Mouse (Mus musculus) heart, postnatal 0 days (tissue): Measurements from ENCODE around the gene Olfr190. TPM values are rescaled to one million over a fixed set of nuclear protein-coding genes. Genes with fewer than 3 reads are reported as not detected.

Source experiments
- ATAC-seq: fragments of 200-750 bp; cut with Nextera tagmentation; 2 replicates; pipeline ENCODE4 v1.8.0; 2017; ENCODE audit warnings: low read depth, moderate number of reproducible peaks, moderate library complexity; ENCODE audit not compliant: insufficient read depth
- DNase-seq: peaks from one replicate; pipeline ENCODE4 v3.0.0-alpha.2; 2016; ENCODE audit warnings: low spot score
- H3K27ac ChIP-seq: fragments of 300-500 bp; sonication (generic); 2 replicates; pipeline ENCODE4 v1.5.1; 2014; ENCODE audit warnings: low read depth, mild to moderate bottlenecking
- H3K27me3 ChIP-seq: fragments of 300-500 bp; sonication (generic); 2 replicates; pipeline ENCODE4 v1.6.1; 2014; ENCODE audit warnings: low read length, mixed read lengths; ENCODE audit not compliant: control insufficient read depth, insufficient read depth
- H3K36me3 ChIP-seq: fragments of 300-500 bp; sonication (generic); replicated peaks from 2 replicates; pipeline ENCODE4 v1.6.1; 2014; ENCODE audit warnings: low read length, mixed read lengths; ENCODE audit not compliant: control insufficient read depth, insufficient read depth
- H3K4me1 ChIP-seq: fragments of 300-500 bp; sonication (generic); 2 replicates; pipeline ENCODE4 v1.6.1; 2014; ENCODE audit warnings: antibody characterized with exemption; ENCODE audit not compliant: control insufficient read depth, insufficient read depth
- H3K4me2 ChIP-seq: fragments of 300-500 bp; sonication (generic); 2 replicates; pipeline ENCODE4 v1.6.1; 2014; ENCODE audit warnings: low read depth, mild to moderate bottlenecking, low read length, moderate library complexity
- H3K4me3 ChIP-seq: fragments of 300-500 bp; sonication (generic); 2 replicates; pipeline ENCODE4 v1.5.1; 2014; ENCODE audit warnings: low read depth, low read length
- H3K9ac ChIP-seq: fragments of 300-500 bp; sonication (generic); replicated peaks from 2 replicates; pipeline ENCODE4 v1.6.1; 2014; ENCODE audit warnings: low read depth, low read length, mixed read lengths
- H3K9me3 ChIP-seq: fragments of 300-500 bp; sonication (generic); replicated peaks from 2 replicates; pipeline ENCODE4 v1.6.1; 2016; ENCODE audit warnings: low read length; ENCODE audit not compliant: control insufficient read depth
- CTCF ChIP-seq: IDR thresholded peaks from 2 replicates; pipeline ENCODE4 v1.5.1; 2016; ENCODE audit warnings: antibody characterized with exemption, control low read depth, low read depth
- EP300 ChIP-seq: IDR thresholded peaks from 2 replicates; pipeline ENCODE4 v1.6.1; 2016; ENCODE audit warnings: antibody characterized with exemption, low read depth
- WGBS: fragments of 180-500 bp; shearing (Covaris S2); extraction: QIAGEN DNeasy Blood & Tissue Kit; methylation state at CpG from one replicate; pipeline ENCODE4 v1.1.7; 2014; 5-methylcytosine and 5-hydroxymethylcytosine counted together
- polyA plus RNA-seq: library from polyadenylated mRNA; unstranded; fragments of >200 nt; fragmentation: Nextera tagmentation; extraction: Ambion mirVana; gene quantifications from 2 replicates; pipeline ENCODE4 v1.2.1, GENCODE M21; 2015
- total RNA-seq: library from RNA; depleted of rRNA; stranded (reverse); fragments of >200 nt; gene quantifications from 2 replicates; pipeline ENCODE4 v1.2.3, GENCODE M21; 2014; ENCODE audit warnings: low replicate concordance; rRNA removed

The Olfr190 gene
- total and polyA plus RNA-seq, 2 experiments from 2014 or later, result not detected

GRCm38 (mm10) chr16:59045835-59046234 lies 32.0 kb downstream of the Olfr190 start:
- Histone ChIP-seq H3K27ac (no peak overlapping the region), H3K27me3 (no peaks in the 10 kb centered on the region), H3K9ac (no peak overlapping the region), H3K4me1 (no peaks in the 10 kb centered on the region), H3K9me3 (no peaks in the 10 kb centered on the region), H3K4me3 (no peak overlapping the region), H3K4me2 (no peak overlapping the region), H3K36me3 (no peaks in the 10 kb centered on the region)
- ATAC-seq (no peak), DNase-seq (no peak)
- 70% methylated on average over 3 of the region's 3 CpGs for WGBS
- no peak for TF ChIP-seq CTCF
- no peak for TF ChIP-seq EP300

- Histone ChIP-seq H3K27ac (no peak within 1 kb of the TSS), H3K4me3 (no peak within 1 kb of the TSS), H3K9me3 (no peaks in the 10 kb centered on the region), H3K9ac (no peak within 1 kb of the TSS), H3K36me3 (no peaks in the 10 kb centered on the region), H3K4me1 (no peaks in the 10 kb centered on the region), H3K4me2 (no peak within 1 kb of the TSS), H3K27me3 (no peaks in the 10 kb centered on the region)
- ATAC-seq, result no peak
- WGBS, result 82% methylated on average over 7 of the region's 7 CpGs
- TF ChIP-seq EP300 (no peak), CTCF (no peak)
- DNase-seq, result no peak
Observed at GRCm38 (mm10) chr16:59039710-59040109, 38.1 kb downstream of the Olfr190 start, which contains the start of gene Olfr187. Gene Olfr187 (minus strand): TSS chr16:59039767.

GRCm38 (mm10) chr16:59030191-59030590 lies 47.6 kb downstream of the Olfr190 start, which contains the start of gene Olfr186:
Gene Olfr186 (minus strand): TSS chr16:59030291.
- 78% methylated on average over 4 of the region's 4 CpGs for WGBS
- no peak within 1 kb of the TSS for H3K9ac ChIP-seq
- no peaks in the 10 kb centered on the region for H3K27me3 ChIP-seq
- DNase-seq, result no peak
- TF ChIP-seq CTCF (no peak), EP300 (no peak)
- no peak within 1 kb of the TSS for H3K4me2 ChIP-seq
- no peaks in the 10 kb centered on the region for H3K4me1 ChIP-seq
- H3K9me3 ChIP-seq, result no peaks in the 10 kb centered on the region
- H3K36me3 ChIP-seq, result no peaks in the 10 kb centered on the region
- ATAC-seq, result no peak
- no peak within 1 kb of the TSS for H3K4me3 ChIP-seq
- H3K27ac ChIP-seq, result no peak within 1 kb of the TSS

Other genes starting within 250 kb of the Olfr190 start
- not detected in 2 replicates for gene Olfr177, start 203.2 kb downstream of the Olfr190 start, total RNA-seq
- gene Olfr177, start 203.2 kb downstream of the Olfr190 start, polyA plus RNA-seq, result not detected in 2 replicates
- not detected in 2 replicates for gene Olfr178, start 185.9 kb downstream of the Olfr190 start, total RNA-seq
- gene Olfr178, start 185.9 kb downstream of the Olfr190 start, polyA plus RNA-seq, result not detected in 2 replicates
- not detected in 2 replicates for gene Olfr181, start 149.2 kb downstream of the Olfr190 start, total RNA-seq
- not detected in 2 replicates for gene Olfr181, start 149.2 kb downstream of the Olfr190 start, polyA plus RNA-seq
- gene Olfr180, start 148.6 kb downstream of the Olfr190 start, total RNA-seq, result not detected in 2 replicates
- gene Olfr180, start 148.6 kb downstream of the Olfr190 start, polyA plus RNA-seq, result not detected in 2 replicates
- gene Olfr183, start 82.6 kb downstream of the Olfr190 start, total RNA-seq, result not detected in 2 replicates
- not detected in 2 replicates for gene Olfr183, start 82.6 kb downstream of the Olfr190 start, polyA plus RNA-seq
- gene Olfr186, start 47.7 kb downstream of the Olfr190 start, total RNA-seq, result not detected in 2 replicates
- gene Olfr186, start 47.7 kb downstream of the Olfr190 start, polyA plus RNA-seq, result not detected in 2 replicates
- not detected in 2 replicates for gene Olfr187, start 38.2 kb downstream of the Olfr190 start, total RNA-seq
- not detected in 2 replicates for gene Olfr187, start 38.2 kb downstream of the Olfr190 start, polyA plus RNA-seq
- not detected in 2 replicates for gene Olfr191, start 11.8 kb upstream of the Olfr190 start, total RNA-seq
- not detected in 2 replicates for gene Olfr191, start 11.8 kb upstream of the Olfr190 start, polyA plus RNA-seq
- gene Olfr193, start 33.9 kb upstream of the Olfr190 start, total RNA-seq, result not detected in 2 replicates
- gene Olfr193, start 33.9 kb upstream of the Olfr190 start, polyA plus RNA-seq, result not detected in 2 replicates
- gene Olfr194, start 43.1 kb upstream of the Olfr190 start, total RNA-seq, result not detected in 2 replicates
- gene Olfr194, start 43.1 kb upstream of the Olfr190 start, polyA plus RNA-seq, result not detected in 2 replicates
- not detected in 2 replicates for gene Olfr195, start 69.0 kb upstream of the Olfr190 start, total RNA-seq
- not detected in 2 replicates for gene Olfr195, start 69.0 kb upstream of the Olfr190 start, polyA plus RNA-seq
- not detected in 2 replicates for gene Olfr196, start 92.4 kb upstream of the Olfr190 start, total RNA-seq
- not detected in 2 replicates for gene Olfr196, start 92.4 kb upstream of the Olfr190 start, polyA plus RNA-seq
- gene Olfr198, start 125.5 kb upstream of the Olfr190 start, total RNA-seq, result not detected in 2 replicates
- not detected in 2 replicates for gene Olfr198, start 125.5 kb upstream of the Olfr190 start, polyA plus RNA-seq
- gene Olfr199, start 141.8 kb upstream of the Olfr190 start, total RNA-seq, result not detected in 2 replicates
- gene Olfr199, start 141.8 kb upstream of the Olfr190 start, polyA plus RNA-seq, result not detected in 2 replicates
- not detected in 2 replicates for gene Olfr201, start 194.6 kb upstream of the Olfr190 start, total RNA-seq
- not detected in 2 replicates for gene Olfr201, start 194.6 kb upstream of the Olfr190 start, polyA plus RNA-seq
- not detected in 2 replicates for gene Olfr202, start 208.8 kb upstream of the Olfr190 start, total RNA-seq
- not detected in 2 replicates for gene Olfr202, start 208.8 kb upstream of the Olfr190 start, polyA plus RNA-seq
- gene Olfr203, start 220.9 kb upstream of the Olfr190 start, total RNA-seq, result not detected in 2 replicates
- gene Olfr203, start 220.9 kb upstream of the Olfr190 start, polyA plus RNA-seq, result not detected in 2 replicates
- not detected in 2 replicates for gene Olfr204, start 240.2 kb upstream of the Olfr190 start, total RNA-seq
- not detected in 2 replicates for gene Olfr204, start 240.2 kb upstream of the Olfr190 start, polyA plus RNA-seq